Mouse (Mus musculus): ENCODE measurements around the gene Pcca.

Gene Pcca

GRCm38 (mm10) chr14:122649336-122649950 lies 115.3 kb downstream of the Pcca start:
- DNase-seq: no peak

- no peak for DNase-seq
Measured at GRCm38 (mm10) chr14:122651681-122652080, 117.6 kb downstream of the Pcca start.

GRCm38 (mm10) chr14:122675661-122676060 lies 141.5 kb downstream of the Pcca start:
- no peak for DNase-seq

- DNase-seq: no peak
Measured at GRCm38 (mm10) chr14:122683645-122684044, 149.5 kb downstream of the Pcca start.

GRCm38 (mm10) chr14:122684250-122684649 lies 150.1 kb downstream of the Pcca start:
- DNase-seq: no peak

GRCm38 (mm10) chr14:122684811-122685210 lies 150.7 kb downstream of the Pcca start:
- DNase-seq: no peak

- DNase-seq: no peak
Measured at GRCm38 (mm10) chr14:122687398-122687797, 153.3 kb downstream of the Pcca start.

GRCm38 (mm10) chr14:122688378-122688777 lies 154.3 kb downstream of the Pcca start:
- DNase-seq: no peak

- DNase-seq: no peak
Measured at GRCm38 (mm10) chr14:122689136-122689815, 155.2 kb downstream of the Pcca start.

- DNase-seq: no peak
Measured at GRCm38 (mm10) chr14:122691555-122691954, 157.4 kb downstream of the Pcca start.

GRCm38 (mm10) chr14:122700333-122700732 lies 166.2 kb downstream of the Pcca start:
- DNase-seq: no peak

GRCm38 (mm10) chr14:122713793-122714192 lies 179.7 kb downstream of the Pcca start:
- no peak for DNase-seq

- DNase-seq: no peak
Measured at GRCm38 (mm10) chr14:122714911-122715310, 180.8 kb downstream of the Pcca start.

GRCm38 (mm10) chr14:122716057-122716456 lies 181.9 kb downstream of the Pcca start:
- no peak for DNase-seq

GRCm38 (mm10) chr14:122719496-122720080 lies 185.5 kb downstream of the Pcca start:
- DNase-seq: no peak

- no peak for DNase-seq
Measured at GRCm38 (mm10) chr14:122720989-122721388, 186.9 kb downstream of the Pcca start.

- no peak for DNase-seq
Measured at GRCm38 (mm10) chr14:122721750-122722149, 187.6 kb downstream of the Pcca start.

- no peak for DNase-seq
Measured at GRCm38 (mm10) chr14:122726456-122726855, 192.3 kb downstream of the Pcca start.

GRCm38 (mm10) chr14:122729431-122730073 lies 195.4 kb downstream of the Pcca start:
- DNase-seq: no peak

GRCm38 (mm10) chr14:122730921-122731551 lies 196.9 kb downstream of the Pcca start:
- DNase-seq: no peak

GRCm38 (mm10) chr14:122736806-122737205 lies 202.7 kb downstream of the Pcca start:
- DNase-seq: no peak

GRCm38 (mm10) chr14:122747860-122748842 lies 214.0 kb downstream of the Pcca start:
- DNase-seq: no peak

Measured in lung, postnatal 4 days (tissue).